Mouse (Mus musculus) limb, embryonic 14.5 days (tissue): ENCODE measurements at regions not wholly inside any gene's neighbourhood (a gene's known extent, or its start where the extent isn't known, plus 50 kb on each side); places are given as distances from the start of the nearest gene placed in this dataset.

Experiments used
- ATAC-seq: fragments of 200-750 bp; cut with Nextera tagmentation; 2 replicates; pipeline ENCODE4 v1.8.0; 2017; ENCODE audit warnings: low read depth, moderate number of reproducible peaks, moderate TSS enrichment; ENCODE audit not compliant: low FRiP score
- DNase-seq: peaks from one replicate; pipeline ENCODE4 v3.0.0-alpha.2; 2015; ENCODE audit warnings: low spot score
- H3K27ac ChIP-seq: fragments of 300-500 bp; sonication (generic); replicated peaks from 2 replicates; pipeline ENCODE4 v1.5.1; 2014; ENCODE audit warnings: low read depth, mild to moderate bottlenecking, low read length, moderate library complexity, mixed read lengths
- H3K27me3 ChIP-seq: fragments of 300-500 bp; sonication (generic); 2 replicates; pipeline ENCODE4 v1.6.1; 2014; ENCODE audit warnings: low read length, mixed read lengths; ENCODE audit not compliant: control insufficient read depth, insufficient read depth
- H3K36me3 ChIP-seq: fragments of 300-500 bp; sonication (generic); 2 replicates; pipeline ENCODE4 v1.6.1; 2014; ENCODE audit warnings: mild to moderate bottlenecking, low read length, moderate library complexity, mixed read lengths; ENCODE audit not compliant: control insufficient read depth, insufficient read depth
- H3K4me1 ChIP-seq: fragments of 300-500 bp; sonication (generic); 2 replicates; pipeline ENCODE4 v1.6.1; 2014; ENCODE audit warnings: antibody characterized with exemption, low read length, mixed read lengths; ENCODE audit not compliant: control insufficient read depth, insufficient read depth
- H3K4me2 ChIP-seq: fragments of 300-500 bp; sonication (generic); replicated peaks from 2 replicates; pipeline ENCODE4 v1.6.1; 2014; ENCODE audit warnings: low read depth, mild to moderate bottlenecking, low read length, moderate library complexity; ENCODE audit not compliant: severe bottlenecking
- H3K4me3 ChIP-seq: fragments of 300-500 bp; sonication (generic); replicated peaks from 2 replicates; pipeline ENCODE4 v1.5.1; 2014; ENCODE audit warnings: low read length
- H3K9ac ChIP-seq: fragments of 300-500 bp; sonication (generic); 2 replicates; pipeline ENCODE4 v1.6.1; 2014; ENCODE audit warnings: mild to moderate bottlenecking, low read depth, low read length, moderate library complexity; ENCODE audit not compliant: severe bottlenecking
- H3K9me3 ChIP-seq: fragments of 300-500 bp; sonication (generic); 2 replicates; pipeline ENCODE4 v1.6.1; 2016; ENCODE audit warnings: low read length; ENCODE audit not compliant: control insufficient read depth
- POLR2A ChIP-seq: fragments of 200-500 bp; IDR thresholded peaks from 2 replicates; pipeline ENCODE4 v1.8.0; 2012; ENCODE audit warnings: inconsistent platforms, mild to moderate bottlenecking, moderate library complexity, borderline replicate concordance; ENCODE audit not compliant: insufficient read depth, insufficient read length; ENCODE audit errors: extremely low read depth
- WGBS: fragments of 180-500 bp; shearing (Covaris S2); extraction: QIAGEN DNeasy Blood & Tissue Kit; methylation state at CpG from one replicate; pipeline ENCODE4 v1.1.7; 2014; 5-methylcytosine and 5-hydroxymethylcytosine counted together

GRCm38 (mm10) chr13:46201029-46201599 is 72.4 kb upstream of the Stmnd1 start:
- no peaks in the 10 kb centered on the region for H3K4me1 ChIP-seq
- DNase-seq (peak; percentile 55), ATAC-seq (no peak)
- no peaks in the 10 kb centered on the region for H3K36me3 ChIP-seq
- H3K4me3 ChIP-seq, result no peak overlapping the region
- no peaks in the 10 kb centered on the region for H3K9me3 ChIP-seq
- no peak overlapping the region for H3K4me2 ChIP-seq
- no peak overlapping the region for H3K27ac ChIP-seq
- no peaks in the 10 kb centered on the region for H3K27me3 ChIP-seq
- H3K9ac ChIP-seq, result no peak overlapping the region
- no peak for TF ChIP-seq POLR2A
- WGBS, result 52% methylated on average over 14 of the region's 14 CpGs

- ATAC-seq, result no peak
- no peak for TF ChIP-seq POLR2A
- DNase-seq, result no peak
- H3K4me3 ChIP-seq, result no peak overlapping the region
- no peak overlapping the region for H3K27ac ChIP-seq
- H3K4me1 ChIP-seq, result no peaks in the 10 kb centered on the region
- 88% methylated on average over 1 of the region's 1 CpGs for WGBS
- no peak overlapping the region for H3K9ac ChIP-seq
- H3K9me3 ChIP-seq, result no peaks in the 10 kb centered on the region
- H3K27me3 ChIP-seq, result no peaks in the 10 kb centered on the region
- H3K36me3 ChIP-seq, result no peaks in the 10 kb centered on the region
- no peak overlapping the region for H3K4me2 ChIP-seq
These were observed 80.4 kb upstream of the Stmnd1 start for GRCm38 (mm10) chr13:46193131-46193530.

GRCm38 (mm10) chr13:46189726-46190125 is 83.8 kb upstream of the Stmnd1 start:
- Histone ChIP-seq H3K9me3 (no peaks in the 10 kb centered on the region), H3K4me1 (no peaks in the 10 kb centered on the region), H3K4me3 (no peak overlapping the region), H3K36me3 (no peaks in the 10 kb centered on the region), H3K4me2 (no peak overlapping the region), H3K27ac (no peak overlapping the region), H3K9ac (no peak overlapping the region), H3K27me3 (no peaks in the 10 kb centered on the region)
- no peak for TF ChIP-seq POLR2A
- 82% methylated on average over 2 of the region's 2 CpGs for whole genome bisulfite sequencing
- DNase-seq, result no peak
- no peak for ATAC-seq

- DNase-seq (peak; percentile 28), ATAC-seq (no peak)
- Histone ChIP-seq H3K9me3 (no peaks in the 10 kb centered on the region), H3K4me3 (no peak overlapping the region), H3K27me3 (no peaks in the 10 kb centered on the region), H3K27ac (no peak overlapping the region), H3K36me3 (no peaks in the 10 kb centered on the region), H3K4me2 (no peak overlapping the region), H3K4me1 (peaks cover 6% of the 10 kb centered on the region), H3K9ac (no peak overlapping the region)
- WGBS, result 72% methylated on average over 8 of the region's 8 CpGs
- no peak for TF ChIP-seq POLR2A
These were observed 90.7 kb upstream of the Stmnd1 start for GRCm38 (mm10) chr13:46182851-46183250.

- H3K4me3 ChIP-seq, result no peak overlapping the region
- 44% methylated on average over 12 of the region's 12 CpGs for WGBS
- ATAC-seq (0 out of 2 replicates have a peak, but pooled peaks have one; percentile 37), DNase-seq (peak; percentile 36)
- H3K36me3 ChIP-seq, result no peaks in the 10 kb centered on the region
- H3K9ac ChIP-seq, result no peak overlapping the region
- H3K4me2 ChIP-seq, result 0 out of 2 replicates have a peak overlapping the region, but pooled peaks have one; percentile 1
- H3K9me3 ChIP-seq, result no peaks in the 10 kb centered on the region
- H3K27ac ChIP-seq, result no peak overlapping the region
- no peak for TF ChIP-seq POLR2A
- H3K4me1 ChIP-seq, result peaks cover 6% of the 10 kb centered on the region
- no peaks in the 10 kb centered on the region for H3K27me3 ChIP-seq
These were observed 92.9 kb upstream of the Stmnd1 start for GRCm38 (mm10) chr13:46180606-46181133.

GRCm38 (mm10) chr13:46179916-46180315 is 93.6 kb upstream of the Stmnd1 start:
- Histone ChIP-seq H3K9ac (no peak overlapping the region), H3K27ac (no peak overlapping the region), H3K4me3 (no peak overlapping the region), H3K4me2 (no peak overlapping the region), H3K27me3 (no peaks in the 10 kb centered on the region), H3K4me1 (peaks cover 6% of the 10 kb centered on the region), H3K36me3 (no peaks in the 10 kb centered on the region), H3K9me3 (no peaks in the 10 kb centered on the region)
- TF ChIP-seq POLR2A, result no peak
- DNase-seq (no peak), ATAC-seq (no peak)
- 85% methylated on average over 3 of the region's 3 CpGs for WGBS
